ENCODE assay signal across 27 mouse cellular contexts in the genomic region with DNA sequence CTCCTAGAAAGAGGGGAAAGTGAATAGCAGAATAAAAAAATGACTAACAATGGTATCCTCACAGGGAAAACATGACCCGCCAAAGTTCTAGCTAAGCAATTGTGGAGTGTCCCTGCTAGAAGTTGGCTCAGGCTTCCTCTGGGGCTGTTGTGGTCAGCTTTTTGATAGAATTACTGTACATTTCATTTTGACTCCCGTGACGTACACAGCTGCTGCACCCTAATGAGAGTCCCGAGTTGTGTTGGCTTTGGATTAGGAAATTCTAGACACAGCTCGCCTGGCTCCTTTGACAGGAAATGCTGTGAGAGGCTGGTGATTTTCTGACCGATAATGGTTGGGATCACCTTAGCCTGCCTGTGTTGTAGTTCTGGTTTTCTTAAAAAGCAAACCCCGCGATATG.
DNase-seq lines count a peak whose midpoint lies in the region; ATAC-seq lines count a peak whose summit lies in the region.
"Had no signal": no experiment of that assay in that cellular context is flagged by ENCODE, and none has a peak within 500 bp of the region (broad histone marks: within the 10 kb centered on the region; RNA-seq: fewer than 3 reads in every experiment).

No protein-coding gene starts in this region.

- H3K27ac ChIP-seq in macrophage, result peak overlapping the region; percentile 68
- H3K27ac ChIP-seq: forebrain, embryonic 13.5 days; heart, adult 2 months; hindbrain, embryonic 10.5 days; hindbrain, embryonic 15.5 days; layer of hippocampus, adult 2 months; left cerebral cortex, adult 2 months; limb, embryonic 12.5 days had no signal

- DNase-seq in lung, postnatal 36 days, result peak; percentile 35
- DNase-seq in lung, adult 18-20 months, result no peak
- DNase-seq in kidney, adult 18-20 months, result no peak
- DNase-seq in ovary, adult 18-20 months (ENCODE audit: low spot score), result no peak
- no peak for DNase-seq in cerebellum, adult 9-11 months
- DNase-seq: adrenal gland, postnatal 10 days; cerebellum, adult 11 months; cerebellum, adult 9-10 months; gastrocnemius, postnatal 14 days; heart, adult 2 months; kidney, adult 2 months; kidney, postnatal 36 days; lung, postnatal 10 days; midbrain, embryonic 14.5 days; retina, postnatal 1 day; right cerebral cortex, postnatal 25 days; thymus, postnatal 25 days had no signal

- 17% methylated on average over 8 of the region's 8 CpGs for WGBS in macrophage (ENCODE audit: missing documents)

- H3K79me2 ChIP-seq in macrophage (ENCODE audit: inconsistent target), result no peaks in the 10 kb centered on the region

- no peak overlapping the region for H3K4me3 ChIP-seq in macrophage (ENCODE audit: inconsistent target)
- H3K4me3 ChIP-seq: forebrain, embryonic 13.5 days; heart, adult 2 months; heart, embryonic 12.5 days; hindbrain, embryonic 10.5 days; hindbrain, embryonic 15.5 days; layer of hippocampus, adult 2 months; left cerebral cortex, adult 2 months; limb, embryonic 12.5 days had no signal

- no peaks in the 10 kb centered on the region for H3K36me3 ChIP-seq in macrophage (ENCODE audit: inconsistent target)
- H3K36me3 ChIP-seq: hindbrain, embryonic 15.5 days had no signal

- peak; percentile 66 for ATAC-seq in common myeloid progenitor, adult 5-6 weeks (replicated peaks; ENCODE audit: low read depth, poor library complexity, severe bottlenecking)
- ATAC-seq: forebrain, embryonic 13.5 days; inflammation-experienced regulatory T-cells, adult 6 months had no signal
